Mouse (Mus musculus) CH12.LX (cell line): ENCODE measurements around the gene Dync1i1. TPM values are rescaled to one million over a fixed set of nuclear protein-coding genes. Genes with fewer than 3 reads are reported as not detected.

Experiments used
- DNase-seq: peaks from one replicate; pipeline ENCODE4 v3.0.0-alpha.2; 2013; ENCODE audit errors: extremely low read depth
- H3K27ac ChIP-seq: 2 replicates; pipeline ENCODE4 v1.5.1; 2012; ENCODE audit warnings: low read depth, mild to moderate bottlenecking, control low read depth, moderate library complexity; ENCODE audit not compliant: insufficient read depth
- H3K27me3 ChIP-seq: replicated peaks from 2 replicates; pipeline ENCODE3; 2012; ENCODE audit warnings: inconsistent platforms
- H3K36me3 ChIP-seq, 2 experiments: replicated peaks in 1 of 2; 2 replicates each; pipeline versions ENCODE3 to v1.6.1; 2012; ENCODE audit warnings: inconsistent platforms in 1 of 2, low read length in 1 of 2, mild to moderate bottlenecking in 1 of 2, mixed read lengths in 1 of 2, moderate library complexity in 1 of 2; ENCODE audit not compliant: control insufficient read depth in 1 of 2, insufficient read depth in 1 of 2
- H3K4me1 ChIP-seq, 2 experiments: 2 replicates each; pipeline ENCODE4 v1.6.1; 2012; ENCODE audit warnings: inconsistent platforms in 1 of 2, moderate library complexity in 1 of 2; ENCODE audit not compliant: insufficient read depth in 2 of 2, control insufficient read depth in 1 of 2
- H3K4me2 ChIP-seq: 2 replicates; pipeline ENCODE4 v1.6.1; 2012; ENCODE audit warnings: low read depth, mild to moderate bottlenecking, control low read depth; ENCODE audit not compliant: poor library complexity, insufficient read depth, severe bottlenecking
- H3K4me3 ChIP-seq, 3 experiments: fragments of 150-350 bp in 1 of 3; sonication (generic) in 1 of 3; replicated peaks in 1 of 3; 2 replicates each; pipeline versions ENCODE3 to v1.5.1; 2011 to 2012; ENCODE audit warnings: low read depth in 2 of 3, low read length in 2 of 3, mild to moderate bottlenecking in 2 of 3, moderate library complexity in 2 of 3, control low read depth in 1 of 3, improper control_type of control experiment in 1 of 3, inconsistent platforms in 1 of 3, mixed read lengths in 1 of 3; ENCODE audit not compliant: poor library complexity in 1 of 3
- H3K79me2 ChIP-seq: replicated peaks from 2 replicates; pipeline ENCODE4 v1.6.1; 2012; ENCODE audit warnings: mild to moderate bottlenecking, moderate library complexity; ENCODE audit not compliant: control insufficient read depth, poor library complexity, insufficient read depth, severe bottlenecking; ENCODE audit errors: extremely low read depth
- H3K9ac ChIP-seq: 2 replicates; pipeline ENCODE4 v1.6.1; 2012; ENCODE audit warnings: low read depth, mild to moderate bottlenecking, control low read depth, moderate library complexity; ENCODE audit not compliant: insufficient read depth
- H3K9me3 ChIP-seq: replicated peaks from 2 replicates; pipeline ENCODE3; 2012; ENCODE audit warnings: low read length, inconsistent platforms, mixed read lengths
- BHLHE40 ChIP-seq: IDR thresholded peaks from 2 replicates; pipeline ENCODE4 v1.6.1; 2011; ENCODE audit warnings: mild to moderate bottlenecking, low read depth, low read length, improper control_type of control experiment
- CTCF ChIP-seq, 2 experiments: IDR thresholded peaks in 1 of 2; conservative IDR thresholded peaks in 1 of 2; 2 replicates each; pipeline ENCODE4 v1.5.1; 2011 to 2012; ENCODE audit warnings: low read depth in 2 of 2, low read length in 2 of 2, improper control_type of control experiment in 1 of 2, inconsistent platforms in 1 of 2, mild to moderate bottlenecking in 1 of 2, moderate library complexity in 1 of 2
- E2F4 ChIP-seq: IDR thresholded peaks from 2 replicates; pipeline ENCODE4 v1.6.1; 2011; ENCODE audit warnings: low read depth, low read length, improper control_type of control experiment; ENCODE audit not compliant: insufficient replicate concordance
- ELF1 ChIP-seq: IDR thresholded peaks from 2 replicates; pipeline ENCODE4 v1.6.1; 2014; ENCODE audit warnings: low read depth, mild to moderate bottlenecking, inconsistent platforms, low read length, improper control_type of control experiment
- EP300 ChIP-seq: IDR thresholded peaks from 2 replicates; pipeline ENCODE4 v1.6.1; 2011; ENCODE audit warnings: low read length, improper control_type of control experiment
- ETS1 ChIP-seq: conservative IDR thresholded peaks from 2 replicates; pipeline ENCODE4 v1.6.1; 2012; ENCODE audit warnings: low read depth, mild to moderate bottlenecking, inconsistent platforms, low read length, improper control_type of control experiment, moderate library complexity
- GABPA ChIP-seq: IDR thresholded peaks from 2 replicates; pipeline ENCODE4 v1.6.1; 2012; ENCODE audit warnings: low read depth, low read length, improper control_type of control experiment, inconsistent platforms; ENCODE audit not compliant: insufficient replicate concordance
- IRF4 ChIP-seq: IDR thresholded peaks from 2 replicates; pipeline ENCODE4 v1.6.1; 2014; ENCODE audit warnings: low read depth, mild to moderate bottlenecking, inconsistent platforms, low read length, improper control_type of control experiment
- JUN ChIP-seq: IDR thresholded peaks from 2 replicates; pipeline ENCODE4 v1.6.1; 2011; ENCODE audit warnings: low read depth, mild to moderate bottlenecking, low read length, improper control_type of control experiment, moderate library complexity; ENCODE audit not compliant: insufficient read depth
- KAT2A ChIP-seq: IDR thresholded peaks from 2 replicates; pipeline ENCODE4 v1.6.1; 2012; ENCODE audit warnings: low read length, improper control_type of control experiment, inconsistent platforms; ENCODE audit not compliant: insufficient replicate concordance
- MAFK ChIP-seq: IDR thresholded peaks from 2 replicates; pipeline ENCODE4 v1.6.1; 2011; ENCODE audit warnings: low read length, improper control_type of control experiment; ENCODE audit not compliant: insufficient replicate concordance
- MAX ChIP-seq: IDR thresholded peaks from 2 replicates; pipeline ENCODE4 v1.6.1; 2011; ENCODE audit warnings: low read length, improper control_type of control experiment
- MYC ChIP-seq: IDR thresholded peaks from 2 replicates; pipeline ENCODE4 v1.6.1; 2011; ENCODE audit warnings: low read depth, mild to moderate bottlenecking, improper control_type of control experiment, low read length
- NELFE ChIP-seq: IDR thresholded peaks from 2 replicates; pipeline ENCODE4 v1.6.1; 2011; ENCODE audit warnings: low read depth, low read length, improper control_type of control experiment
- PAX5 ChIP-seq: IDR thresholded peaks from 2 replicates; pipeline ENCODE4 v1.6.1; 2012; ENCODE audit warnings: low read length, inconsistent platforms, mixed read lengths
- RAD21 ChIP-seq: IDR thresholded peaks from 2 replicates; pipeline ENCODE4 v1.6.1; 2011; ENCODE audit warnings: low read depth, mild to moderate bottlenecking, low read length, improper control_type of control experiment, moderate library complexity
- RCOR1 ChIP-seq: conservative IDR thresholded peaks from 2 replicates; pipeline ENCODE4 v1.6.1; 2012; ENCODE audit warnings: low read depth, mild to moderate bottlenecking, inconsistent platforms, low read length, improper control_type of control experiment
- SMC3 ChIP-seq: IDR thresholded peaks from 2 replicates; pipeline ENCODE4 v1.6.1; 2011; ENCODE audit warnings: low read depth, low read length, improper control_type of control experiment
- TBP ChIP-seq: conservative IDR thresholded peaks from 2 replicates; pipeline ENCODE4 v1.6.1; 2011; ENCODE audit warnings: low read depth, low read length, improper control_type of control experiment
- USF2 ChIP-seq: conservative IDR thresholded peaks from 2 replicates; pipeline ENCODE4 v1.6.1; 2011; ENCODE audit warnings: low read depth, low read length, improper control_type of control experiment
- ZMIZ1 ChIP-seq: IDR thresholded peaks from 2 replicates; pipeline ENCODE4 v1.6.1; 2012; ENCODE audit warnings: low read depth, mild to moderate bottlenecking, inconsistent platforms, low read length, improper control_type of control experiment
- dilution Hi-C: fragments of 300-500 bp; cut with MboI; formaldehyde crosslinking; loops from 2 replicates; pipeline ENCODE4 v1.14.3; 2020; ENCODE audit warnings: low sequenced_read_pairs; ENCODE audit not compliant: extremely low pct_unique_long_range_greater_than_20kb, extremely low pct_ligation_motif_present
- in situ Hi-C: fragments of 300-500 bp; cut with MboI; formaldehyde crosslinking; loops from 3 replicates; pipeline ENCODE4 v1.14.3; 2019; ENCODE audit warnings: low sequenced_read_pairs, low pct_ligation_motif_present, low pct_unique_long_range_greater_than_20kb, mixed read lengths
- polyA plus RNA-seq: library from polyadenylated mRNA; unstranded; fragments of >175 nt; gene quantifications from 2 replicates; pipeline ENCODE4 v1.2.1, GENCODE M21; 2012; ENCODE audit warnings: low read depth; ENCODE audit not compliant: insufficient read length
- total RNA-seq, 2 experiments: library from RNA; depleted of rRNA; stranded (reverse); fragments of 300-350 nt in 1 of 2; fragments of >200 nt in 1 of 2; gene quantifications; 2 replicates each; pipeline ENCODE4 v1.2.3; 2012 to 2014

Gene Dync1i1
- total and polyA plus RNA-seq, 3 experiments: not detected

GRCm38 (mm10) chr6:6038773-6039550 is 313.5 kb downstream of the Dync1i1 start:
- Histone ChIP-seq H3K4me2 (no peak overlapping the region), H3K79me2 (no peaks in the 10 kb centered on the region), H3K9me3 (no peaks in the 10 kb centered on the region), H3K36me3 (no peaks in the 10 kb centered on the region), H3K9ac (no peak overlapping the region), H3K27ac (no peak overlapping the region), H3K4me3 (no peak overlapping the region), H3K27me3 (no peaks in the 10 kb centered on the region), H3K4me1 (no peaks in the 10 kb centered on the region)
- dilution Hi-C loops (no loop called here), in situ Hi-C loops (no loop called here)
- TF ChIP-seq MAFK (no peak), NELFE (no peak), RCOR1 (no peak), USF2 (no peak), ETS1 (no peak), TBP (no peak), MYC (no peak), CTCF (conservative IDR thresholded peaks at IDR 0.05 in 1 of 2, IDR thresholded peaks at IDR 0.05 in 1 of 2; ENCODE audit: low read depth in 2 of 2, low read length in 2 of 2) (no peak), ZMIZ1 (no peak), KAT2A (no peak)
- TF ChIP-seq, all 38 proteins: peak for 0
- DNase-seq: no peak

GRCm38 (mm10) chr6:6046729-6047424 is 321.4 kb downstream of the Dync1i1 start:
- dilution Hi-C loops: no loop called here
- no peak overlapping the region for H3K27ac ChIP-seq
- in situ Hi-C loops: no loop called here
- H3K4me3 ChIP-seq: no peak overlapping the region
- H3K4me2 ChIP-seq: no peak overlapping the region
- H3K79me2 ChIP-seq: no peaks in the 10 kb centered on the region
- no peaks in the 10 kb centered on the region for H3K36me3 ChIP-seq
- H3K4me1 ChIP-seq: no peaks in the 10 kb centered on the region
- TF ChIP-seq E2F4 (no peak), PAX5 (no peak), RAD21 (no peak), IRF4 (no peak), ZMIZ1 (no peak), SMC3 (no peak), JUN (no peak), GABPA (no peak), ELF1 (no peak), EP300 (no peak), BHLHE40 (no peak), KAT2A (no peak), NELFE (no peak), MAX (no peak), MYC (no peak)
- H3K9ac ChIP-seq: no peak overlapping the region
- H3K27me3 ChIP-seq: no peaks in the 10 kb centered on the region
- H3K9me3 ChIP-seq: no peaks in the 10 kb centered on the region
- DNase-seq: no peak
